Mouse (Mus musculus) C2C12 (cell line): ENCODE measurements around the gene Pla2g10. TPM values are rescaled to one million over a fixed set of nuclear protein-coding genes. Genes with fewer than 3 reads are reported as not detected.
"Not testable (repeated sequence)": the region's sequence is repeated elsewhere in the genome, so short reads cannot be mapped to it uniquely, and the experiment has no call there.

Experiments used
- H3K27me3 ChIP-seq: one replicate; pipeline ENCODE4 v1.6.1; 2011; ENCODE audit not compliant: control insufficient read depth, insufficient read depth, insufficient read length
- H3K36me3 ChIP-seq: one replicate; pipeline ENCODE4 v1.6.1; 2011; ENCODE audit not compliant: control insufficient read depth, insufficient read depth
- H3K4me3 ChIP-seq: one replicate; pipeline ENCODE4 v1.5.1; 2011; ENCODE audit warnings: mild to moderate bottlenecking, control low read depth; ENCODE audit not compliant: poor library complexity, insufficient read depth, severe bottlenecking
- H3K79me2 ChIP-seq: one replicate; pipeline ENCODE4 v1.6.1; 2011; ENCODE audit not compliant: control insufficient read depth, insufficient read depth
- H3K79me3 ChIP-seq: one replicate; pipeline ENCODE4 v1.6.1; 2011; ENCODE audit warnings: low read depth, control low read depth
- H3ac ChIP-seq: one replicate; pipeline ENCODE3; 2011; ENCODE audit warnings: low read depth; ENCODE audit not compliant: control insufficient read depth, insufficient read length
- CEBPB ChIP-seq: IDR thresholded peaks from one replicate; pipeline ENCODE4 v1.6.1; 2011; ENCODE audit warnings: low read depth, mild to moderate bottlenecking, control low read depth, moderate library complexity
- CTCF ChIP-seq: IDR thresholded peaks from one replicate; pipeline ENCODE4 v1.5.1; 2011; ENCODE audit not compliant: control insufficient read depth, insufficient read depth, insufficient read length
- FOSL1 ChIP-seq: IDR thresholded peaks from one replicate; pipeline ENCODE4 v1.8.0; 2011; ENCODE audit warnings: mild to moderate bottlenecking, low read length; ENCODE audit not compliant: poor library complexity, insufficient read depth, severe bottlenecking
- MAX ChIP-seq: IDR thresholded peaks from one replicate; pipeline ENCODE4 v1.6.1; 2011; ENCODE audit warnings: mild to moderate bottlenecking, control low read depth
- MYOD1 ChIP-seq: IDR thresholded peaks from one replicate; pipeline ENCODE4 v1.6.1; 2011; ENCODE audit warnings: low read depth; ENCODE audit not compliant: control insufficient read depth, insufficient read length
- MYOG ChIP-seq: IDR thresholded peaks from one replicate; pipeline ENCODE4 v1.6.1; 2011; ENCODE audit not compliant: control insufficient read depth, insufficient read length; ENCODE audit errors: extremely low read depth
- USF1 ChIP-seq: IDR thresholded peaks from one replicate; pipeline ENCODE4 v1.6.1; 2011; ENCODE audit warnings: low read depth, mild to moderate bottlenecking, control low read depth, moderate library complexity
- polyA plus RNA-seq: library from polyadenylated mRNA; unstranded; fragments of >200 nt; fragmentation: generic; extraction: Trizol; gene quantifications from one replicate; pipeline ENCODE4 v1.2.1, GENCODE M21; 2012; ENCODE audit warnings: missing spikeins

Gene Pla2g10
- polyA plus RNA-seq, 1 experiment = not detected

DNA sequence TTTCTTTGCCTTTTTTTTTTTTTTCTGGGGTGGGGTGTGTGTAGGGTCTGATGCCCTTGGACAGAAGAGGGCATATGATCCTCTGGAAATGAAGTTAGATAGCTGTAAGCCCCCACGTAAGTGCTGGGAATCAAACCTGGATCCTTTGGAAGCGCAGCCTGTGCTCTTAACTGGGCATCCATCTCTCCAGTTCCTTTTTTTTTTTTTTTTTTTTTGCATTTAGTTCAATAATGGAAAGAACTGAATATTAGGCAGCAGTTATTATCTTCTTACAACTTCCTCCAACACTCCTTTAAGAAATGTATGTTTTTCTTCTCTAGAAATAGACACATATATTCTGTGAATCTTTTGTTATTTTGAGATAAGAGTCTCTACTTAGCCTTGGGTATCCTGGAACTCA lies 27.0 kb upstream of the Pla2g10 start:
- H3K4me3 ChIP-seq = no peak overlapping the region
- TF ChIP-seq CTCF (no peak), MYOG (no peak), MAX (no peak), FOSL1 (no peak), MYOD1 (no peak), CEBPB (no peak), USF1 (no peak)
- no peaks in the 10 kb centered on the region for H3K27me3 ChIP-seq

DNA sequence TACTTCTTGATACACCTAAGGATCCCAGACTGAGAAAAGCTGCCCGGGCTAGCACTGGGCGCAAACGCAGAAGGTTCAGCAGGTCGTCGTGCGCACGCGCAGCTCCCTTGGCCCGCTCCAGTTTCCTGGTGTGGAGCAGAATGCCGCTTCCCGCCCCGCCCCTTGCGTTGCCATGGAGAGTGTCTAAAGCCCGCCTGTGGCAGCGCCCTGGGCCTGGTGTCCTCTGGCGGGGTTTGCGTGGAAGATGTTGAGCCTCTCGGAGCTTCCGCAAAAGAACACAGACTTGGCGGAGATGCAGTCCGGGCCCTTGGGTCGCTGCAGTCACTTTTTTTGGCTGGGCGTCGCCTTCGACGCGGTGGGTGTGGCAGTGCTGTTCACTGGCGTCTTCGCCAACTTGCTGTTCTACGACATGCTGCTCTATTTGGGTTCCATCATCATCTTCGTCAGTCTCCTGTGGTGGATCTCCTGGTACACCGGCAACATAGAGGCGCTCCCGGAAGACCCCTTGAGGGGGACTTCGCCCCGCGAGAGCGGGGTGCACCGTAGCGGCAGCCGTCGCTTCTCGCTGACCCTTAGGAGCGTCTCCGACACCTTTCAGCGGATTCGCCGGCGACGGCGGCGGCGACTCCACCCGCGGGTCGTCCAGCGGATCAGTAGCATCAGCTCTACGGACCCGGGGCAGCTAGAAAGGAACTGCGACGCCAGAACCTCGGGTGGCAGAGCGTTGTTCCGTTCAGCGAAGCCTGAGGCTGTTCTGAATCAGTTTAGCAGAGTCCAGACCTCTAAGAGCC lies 23.8 kb upstream of the Pla2g10 start:
- TF ChIP-seq MYOD1 = no peak
- TF ChIP-seq USF1 = no peak
- Histone ChIP-seq H3K36me3 (no peaks in the 10 kb centered on the region), H3K79me2 (no peaks in the 10 kb centered on the region), H3K79me3 (no peaks in the 10 kb centered on the region), H3ac (peak overlapping the region; percentile 28), H3K27me3 (no peaks in the 10 kb centered on the region), H3K4me3 (peak overlapping the region; percentile 32)

More for the DNA sequence above, 27.0 kb upstream of the Pla2g10 start:
- Histone ChIP-seq H3ac (no peak overlapping the region), H3K79me2 (no peaks in the 10 kb centered on the region), H3K36me3 (no peaks in the 10 kb centered on the region), H3K79me3 (no peaks in the 10 kb centered on the region)

- H3K79me2 ChIP-seq = no peaks in the 10 kb centered on the region
- H3K79me3 ChIP-seq = no peaks in the 10 kb centered on the region
- TF ChIP-seq MAX (no peak), MYOG (no peak), MYOD1 (no peak), USF1 (no peak), CTCF (no peak), FOSL1 (no peak), CEBPB (no peak)
- H3K27me3 ChIP-seq = no peaks in the 10 kb centered on the region
- no peaks in the 10 kb centered on the region for H3K36me3 ChIP-seq
- H3ac ChIP-seq = no peak overlapping the region
- H3K4me3 ChIP-seq = no peak overlapping the region
These were observed 23.2 kb upstream of the Pla2g10 start for GRCm38 (mm10) chr16:13753986-13754385.

- no peaks in the 10 kb centered on the region for H3K79me2 ChIP-seq
- no peaks in the 10 kb centered on the region for H3K79me3 ChIP-seq
- no peak overlapping the region for H3K4me3 ChIP-seq
- no peaks in the 10 kb centered on the region for H3K27me3 ChIP-seq
- no peak overlapping the region for H3ac ChIP-seq
- no peaks in the 10 kb centered on the region for H3K36me3 ChIP-seq
- no peak for TF ChIP-seq MAX
- no peak for TF ChIP-seq CEBPB
- TF ChIP-seq USF1 = no peak
- no peak for TF ChIP-seq CTCF
- TF ChIP-seq FOSL1 = no peak
- TF ChIP-seq MYOG = no peak
- no peak for TF ChIP-seq MYOD1
These were observed 19.8 kb upstream of the Pla2g10 start for GRCm38 (mm10) chr16:13750626-13751025.

GRCm38 (mm10) chr16:13749981-13750380 lies 19.2 kb upstream of the Pla2g10 start:
- H3K27me3 ChIP-seq = no peaks in the 10 kb centered on the region
- H3K36me3 ChIP-seq = no peaks in the 10 kb centered on the region
- TF ChIP-seq MYOG (no peak), CEBPB (no peak), FOSL1 (no peak), MYOD1 (no peak), CTCF (no peak), MAX (no peak), USF1 (no peak)
- no peaks in the 10 kb centered on the region for H3K79me2 ChIP-seq
- H3K4me3 ChIP-seq = no peak overlapping the region
- no peaks in the 10 kb centered on the region for H3K79me3 ChIP-seq
- no peak overlapping the region for H3ac ChIP-seq

GRCm38 (mm10) chr16:13749306-13749705 lies 18.5 kb upstream of the Pla2g10 start:
- Histone ChIP-seq H3K4me3 (no peak overlapping the region), H3ac (no peak overlapping the region), H3K79me2 (no peaks in the 10 kb centered on the region), H3K27me3 (no peaks in the 10 kb centered on the region), H3K36me3 (no peaks in the 10 kb centered on the region), H3K79me3 (no peaks in the 10 kb centered on the region)
- TF ChIP-seq CTCF (no peak), USF1 (no peak), FOSL1 (no peak), MYOD1 (no peak), CEBPB (no peak), MAX (no peak), MYOG (no peak)

- not testable (repeated sequence) for H3K27me3 ChIP-seq, H3K79me2 ChIP-seq, H3ac ChIP-seq, H3K79me3 ChIP-seq, H3K4me3 ChIP-seq, H3K36me3 ChIP-seq
These were observed 18.0 kb upstream of the Pla2g10 start for GRCm38 (mm10) chr16:13748813-13749212.
